Mouse (Mus musculus): ENCODE measurements around the gene Yipf3. TPM values are rescaled to one million over a fixed set of nuclear protein-coding genes. Genes with fewer than 3 reads are reported as not detected.

Yipf3 gene
- total RNA-seq, 1 experiment, result 59.3 TPM

DNA sequence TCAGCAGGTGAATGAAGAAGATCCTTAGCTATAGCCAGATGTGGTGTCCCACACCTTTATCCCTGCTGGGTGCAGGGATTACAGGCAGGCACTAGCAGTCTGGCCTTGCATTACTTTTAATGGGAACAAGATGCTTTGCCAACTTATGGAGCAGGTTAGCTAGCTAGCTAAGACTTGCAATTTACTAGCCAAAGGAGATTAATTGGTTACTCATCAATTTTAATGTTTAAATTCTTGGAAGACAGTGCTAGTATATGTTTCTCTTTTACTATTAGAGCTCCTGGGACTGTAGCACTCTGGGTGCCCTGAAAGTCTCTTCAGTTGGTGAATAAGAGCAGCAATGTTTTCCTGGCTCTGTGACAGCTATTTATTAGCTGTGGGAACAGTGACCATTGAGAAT is 41.2 kb upstream of the Yipf3 start:
- Histone ChIP-seq H3K9ac (ENCODE audit: insufficient read depth, low read depth, low read length, poor library complexity, severe bottlenecking) (no peak overlapping the region), H3K4me1 (ENCODE audit: control insufficient read depth in 2 of 2, insufficient read depth in 2 of 2, low read length in 2 of 2, poor library complexity in 1 of 2) (peaks cover 0 to 2% of the 10 kb centered on the region in 2 experiments; a peak in 2 of 4 replicates), H3K27ac (ENCODE audit: insufficient read depth, low read depth, low read length, poor library complexity, severe bottlenecking) (no peak overlapping the region), H3K9me3 (ENCODE audit: control insufficient read depth, insufficient read depth, low read depth, low read length) (no peaks in the 10 kb centered on the region), H3K4me3 (ENCODE audit: insufficient read depth in 1 of 2, low read depth in 1 of 2, low read length in 2 of 2, poor library complexity in 1 of 2, severe bottlenecking in 1 of 2) (no peak overlapping the region), H3K36me3 (ENCODE audit: control insufficient read depth, insufficient read depth, low read length, poor library complexity, severe bottlenecking) (peaks cover 34% of the 10 kb centered on the region)
- no peak for DNase-seq (ENCODE audit: low read depth, low spot score)
- in situ Hi-C loops (cut with MboI; ENCODE audit: low sequenced_read_pairs in 2 of 2, unreplicated experiment in 2 of 2), result loop anchor here in 1 of 2 experiments (25.0 kb wide), 1 partner anchor 794 kb away; no protein-coding TSS in a partner anchor
- TF ChIP-seq HCFC1 (IDR thresholded peaks at IDR 0.05; ENCODE audit: borderline replicate concordance, insufficient read depth, low read length), result no peak
- no peak for TF ChIP-seq MAFK (IDR thresholded peaks at IDR 0.05; ENCODE audit: insufficient read depth, low read depth, low read length)
- TF ChIP-seq ZC3H11A (IDR thresholded peaks at IDR 0.05; ENCODE audit: borderline replicate concordance, low read depth, low read length), result no peak
- no peak for TF ChIP-seq CHD2 (IDR thresholded peaks at IDR 0.05; ENCODE audit: low read depth, low read length)
- no peak for TF ChIP-seq ZNF384 (IDR thresholded peaks at IDR 0.05; ENCODE audit: low read depth, low read length)

DNA sequence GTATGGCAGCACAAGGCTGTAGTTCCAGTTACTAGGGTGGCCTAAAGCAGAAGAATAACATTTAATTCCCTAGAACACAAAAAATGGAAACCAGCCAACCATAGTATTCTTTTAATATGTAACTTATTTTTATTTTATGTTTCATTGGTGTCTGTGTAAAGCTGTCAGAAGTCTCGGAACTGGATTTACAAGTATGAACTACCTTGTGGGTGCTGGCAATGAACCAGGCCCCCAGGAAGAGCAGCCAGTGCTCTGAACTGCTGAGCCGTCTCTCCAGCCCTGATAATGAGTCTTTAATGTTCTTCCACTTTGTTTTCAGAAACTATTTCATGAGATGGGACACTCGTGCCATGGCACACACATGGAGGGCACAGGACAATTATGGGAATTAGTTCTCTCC is 37.3 kb upstream of the Yipf3 start:
- in situ Hi-C loops (cut with MboI; ENCODE audit: low sequenced_read_pairs in 2 of 2, unreplicated experiment in 2 of 2), result loop anchor here in 1 of 2 experiments (25.0 kb wide), 1 partner anchor 798 kb away; no protein-coding TSS in a partner anchor
- no peaks in the 10 kb centered on the region for H3K9me3 ChIP-seq (ENCODE audit: control insufficient read depth, insufficient read depth, low read depth, low read length)
- peaks cover 52% of the 10 kb centered on the region for H3K36me3 ChIP-seq (ENCODE audit: control insufficient read depth, insufficient read depth, low read length, poor library complexity, severe bottlenecking)
- no peak overlapping the region for H3K9ac ChIP-seq (ENCODE audit: insufficient read depth, low read depth, low read length, poor library complexity, severe bottlenecking)
- H3K27ac ChIP-seq (ENCODE audit: insufficient read depth, low read depth, low read length, poor library complexity, severe bottlenecking), result no peak overlapping the region
- H3K4me3 ChIP-seq (ENCODE audit: insufficient read depth in 1 of 2, low read depth in 1 of 2, low read length in 2 of 2, poor library complexity in 1 of 2, severe bottlenecking in 1 of 2), result no peak overlapping the region
- H3K4me1 ChIP-seq (ENCODE audit: control insufficient read depth in 2 of 2, insufficient read depth in 2 of 2, low read length in 2 of 2, poor library complexity in 1 of 2), result no peaks in the 10 kb centered on the region
- DNase-seq (ENCODE audit: low read depth, low spot score), result no peak
- no peak for TF ChIP-seq ZC3H11A (IDR thresholded peaks at IDR 0.05; ENCODE audit: borderline replicate concordance, low read depth, low read length)

DNA sequence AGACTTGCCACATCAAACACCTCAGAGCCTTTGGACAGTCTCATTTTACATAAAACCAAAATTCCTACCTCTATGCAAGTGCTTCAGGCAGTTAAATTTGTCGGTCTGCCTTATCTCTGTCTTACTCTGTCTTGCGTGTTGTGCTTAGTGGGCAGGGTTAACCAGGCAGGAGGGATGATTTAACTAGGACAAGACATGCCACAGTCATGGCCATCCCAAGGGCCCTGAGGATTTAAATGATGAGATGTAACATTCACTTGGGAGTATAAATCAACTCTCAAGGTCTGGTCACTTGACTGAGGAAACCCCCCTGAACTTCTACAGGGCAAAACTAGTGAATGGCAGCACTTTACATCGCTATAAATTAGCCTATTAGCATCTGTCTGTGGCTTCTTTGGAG is 26.3 kb upstream of the Yipf3 start:
- in situ Hi-C loops (cut with MboI; ENCODE audit: low sequenced_read_pairs in 2 of 2, unreplicated experiment in 2 of 2), result loop anchor here in 1 of 2 experiments (25.0 kb wide), 1 partner anchor 809 kb away; no protein-coding TSS in a partner anchor
- Histone ChIP-seq H3K9me3 (ENCODE audit: control insufficient read depth, insufficient read depth, low read depth, low read length) (no peaks in the 10 kb centered on the region), H3K36me3 (ENCODE audit: control insufficient read depth, insufficient read depth, low read length, poor library complexity, severe bottlenecking) (peaks cover 68% of the 10 kb centered on the region), H3K27ac (ENCODE audit: insufficient read depth, low read depth, low read length, poor library complexity, severe bottlenecking) (no peak overlapping the region), H3K9ac (ENCODE audit: insufficient read depth, low read depth, low read length, poor library complexity, severe bottlenecking) (no peak overlapping the region), H3K4me3 (ENCODE audit: insufficient read depth in 1 of 2, low read depth in 1 of 2, low read length in 2 of 2, poor library complexity in 1 of 2, severe bottlenecking in 1 of 2) (no peak overlapping the region), H3K4me1 (ENCODE audit: control insufficient read depth in 2 of 2, insufficient read depth in 2 of 2, low read length in 2 of 2, poor library complexity in 1 of 2) (no peaks in the 10 kb centered on the region)
- DNase-seq (ENCODE audit: low read depth, low spot score), result no peak
- no peak for TF ChIP-seq HCFC1 (IDR thresholded peaks at IDR 0.05; ENCODE audit: borderline replicate concordance, insufficient read depth, low read length)
- TF ChIP-seq CHD2 (IDR thresholded peaks at IDR 0.05; ENCODE audit: low read depth, low read length), result no peak
- no peak for TF ChIP-seq MAFK (IDR thresholded peaks at IDR 0.05; ENCODE audit: insufficient read depth, low read depth, low read length)
- no peak for TF ChIP-seq ZNF384 (IDR thresholded peaks at IDR 0.05; ENCODE audit: low read depth, low read length)
- TF ChIP-seq ZC3H11A (IDR thresholded peaks at IDR 0.05; ENCODE audit: borderline replicate concordance, low read depth, low read length), result no peak

DNA sequence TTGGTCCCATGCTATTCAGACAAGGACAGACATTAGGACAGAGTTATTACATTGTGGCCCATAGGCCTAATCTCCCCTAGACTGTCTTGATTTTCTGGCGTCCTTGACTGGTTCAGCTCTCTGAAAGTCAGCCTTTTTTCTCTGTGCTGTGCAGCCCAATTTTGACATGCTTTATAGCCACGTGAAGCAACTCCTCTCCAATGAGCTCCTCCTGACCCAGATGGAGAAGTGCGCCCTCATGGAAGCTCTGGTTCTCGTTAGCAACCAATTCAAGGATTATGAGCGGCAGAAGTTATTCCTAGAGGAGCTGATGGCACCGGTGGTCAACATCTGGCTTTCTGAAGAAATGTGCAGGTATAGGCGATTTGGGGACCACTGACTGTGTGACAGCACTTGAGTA is 20.3 kb upstream of the Yipf3 start:
- H3K36me3 ChIP-seq (ENCODE audit: control insufficient read depth, insufficient read depth, low read length, poor library complexity, severe bottlenecking), result peaks cover 69% of the 10 kb centered on the region

DNA sequence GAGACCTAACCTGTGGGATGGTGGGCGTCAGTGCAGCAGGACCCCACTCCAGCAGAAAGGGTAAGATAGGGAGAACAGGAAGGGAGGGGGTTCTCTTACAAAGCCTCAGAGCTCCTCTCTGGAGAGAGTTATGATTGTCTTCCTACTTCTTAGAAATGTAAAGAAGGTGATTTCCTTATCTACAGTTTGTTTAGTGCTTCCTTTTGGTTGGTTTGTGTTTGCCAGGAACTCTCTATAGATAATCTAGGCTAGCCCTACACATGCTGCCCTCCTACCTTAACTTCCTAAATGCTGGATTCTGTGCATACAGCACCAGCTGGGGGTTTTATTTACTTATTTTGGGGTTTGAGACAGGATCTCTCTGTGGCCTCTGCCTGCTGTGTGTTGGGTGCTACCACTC is 11.8 kb upstream of the Yipf3 start:
- Histone ChIP-seq H3K4me3 (ENCODE audit: insufficient read depth in 1 of 2, low read depth in 1 of 2, low read length in 2 of 2, poor library complexity in 1 of 2, severe bottlenecking in 1 of 2) (no peak overlapping the region), H3K9ac (ENCODE audit: insufficient read depth, low read depth, low read length, poor library complexity, severe bottlenecking) (no peak overlapping the region), H3K36me3 (ENCODE audit: control insufficient read depth, insufficient read depth, low read length, poor library complexity, severe bottlenecking) (peaks cover 68% of the 10 kb centered on the region), H3K27ac (ENCODE audit: insufficient read depth, low read depth, low read length, poor library complexity, severe bottlenecking) (no peak overlapping the region), H3K9me3 (ENCODE audit: control insufficient read depth, insufficient read depth, low read depth, low read length) (no peaks in the 10 kb centered on the region), H3K4me1 (ENCODE audit: control insufficient read depth in 2 of 2, insufficient read depth in 2 of 2, low read length in 2 of 2, poor library complexity in 1 of 2) (no peaks in the 10 kb centered on the region)
- in situ Hi-C loops (cut with MboI; ENCODE audit: low sequenced_read_pairs in 2 of 2, unreplicated experiment in 2 of 2), result no loop called here
- DNase-seq (ENCODE audit: low read depth, low spot score), result no peak
- TF ChIP-seq ZNF384 (IDR thresholded peaks at IDR 0.05; ENCODE audit: low read depth, low read length) (no peak), CHD2 (IDR thresholded peaks at IDR 0.05; ENCODE audit: low read depth, low read length) (no peak), HCFC1 (IDR thresholded peaks at IDR 0.05; ENCODE audit: borderline replicate concordance, insufficient read depth, low read length) (no peak), MAFK (IDR thresholded peaks at IDR 0.05; ENCODE audit: insufficient read depth, low read depth, low read length) (no peak), ZC3H11A (IDR thresholded peaks at IDR 0.05; ENCODE audit: borderline replicate concordance, low read depth, low read length) (no peak)

More for the DNA sequence above, 20.3 kb upstream of the Yipf3 start:
- no peak for DNase-seq (ENCODE audit: low read depth, low spot score)
- in situ Hi-C loops (cut with MboI; ENCODE audit: low sequenced_read_pairs in 2 of 2, unreplicated experiment in 2 of 2), result no loop called here
- H3K9me3 ChIP-seq (ENCODE audit: control insufficient read depth, insufficient read depth, low read depth, low read length), result no peaks in the 10 kb centered on the region
- H3K4me3 ChIP-seq (ENCODE audit: insufficient read depth in 1 of 2, low read depth in 1 of 2, low read length in 2 of 2, poor library complexity in 1 of 2, severe bottlenecking in 1 of 2), result no peak overlapping the region
- no peak overlapping the region for H3K9ac ChIP-seq (ENCODE audit: insufficient read depth, low read depth, low read length, poor library complexity, severe bottlenecking)
- H3K27ac ChIP-seq (ENCODE audit: insufficient read depth, low read depth, low read length, poor library complexity, severe bottlenecking), result no peak overlapping the region
- no peaks in the 10 kb centered on the region for H3K4me1 ChIP-seq (ENCODE audit: control insufficient read depth in 2 of 2, insufficient read depth in 2 of 2, low read length in 2 of 2, poor library complexity in 1 of 2)
- TF ChIP-seq CHD2 (IDR thresholded peaks at IDR 0.05; ENCODE audit: low read depth, low read length), result no peak
